Comparison of ENCODE assay signal across 8 mouse cellular contexts in genomic region chr3:37640162-37640721, GRCm38 (mm10). TPM values are rescaled to one million over a fixed set of nuclear protein-coding genes. Genes with fewer than 3 reads are reported as not detected.
DNase-seq lines count a peak whose midpoint lies in the region; ATAC-seq and TF ChIP-seq lines count a peak whose summit lies in the region.

No protein-coding gene starts in this region.

- H3K9ac ChIP-seq in intestine, embryonic 16.5 days (ENCODE audit: low read depth, low read length) = peak overlapping the region; percentile 92
- peak overlapping the region; percentile 56 for H3K9ac ChIP-seq in liver, embryonic 14.5 days (replicated peaks)

- no peak for DNase-seq in testis, postnatal 14 days (ENCODE audit: low spot score)
- peak; percentile 59 to 66 for DNase-seq in cerebellum, postnatal 36 days
- DNase-seq in gastrocnemius, postnatal 36 days = peak; percentile 30 to 63
- DNase-seq in liver, embryonic 14.5 days (ENCODE audit: low read depth in 3 of 3, low spot score in 3 of 3) = no peak
- DNase-seq in ovary, postnatal 14 days (ENCODE audit: low spot score) = peak; percentile 21
- DNase-seq in urinary bladder, postnatal 4 days (ENCODE audit: low spot score in 2 of 2) = peak; percentile 43 to 63

- intact Hi-C loops in gastrocnemius, postnatal 36 days (cut with DNase I) = loop anchor here (2.0 to 5.0 kb wide), 4 partner anchors 117 to 313 kb away; no protein-coding TSS in a partner anchor

- peak overlapping the region; percentile 80 for H3K27ac ChIP-seq in testis, adult 2 months (ENCODE audit: control insufficient read depth, insufficient read depth, low read depth, low read length)
- peak overlapping the region; percentile 92 for H3K27ac ChIP-seq in intestine, embryonic 16.5 days (ENCODE audit: low read length)
- H3K27ac ChIP-seq in liver, embryonic 14.5 days = no peak overlapping the region

- no peak for TF ChIP-seq EP300 in liver, embryonic 14.5 days (IDR thresholded peaks at IDR 0.05; ENCODE audit: low read depth)

- H3K4me2 ChIP-seq in intestine, embryonic 16.5 days (ENCODE audit: low read depth, low read length) = peak overlapping the region; percentile 77
- peak overlapping the region; percentile 80 for H3K4me2 ChIP-seq in liver, embryonic 14.5 days (ENCODE audit: low read depth)

- H3K27me3 ChIP-seq in testis, adult 2 months (ENCODE audit: control insufficient read depth, insufficient read depth, low read length) = no peaks in the 10 kb centered on the region
- H3K27me3 ChIP-seq in intestine, embryonic 16.5 days (replicated peaks; ENCODE audit: control insufficient read depth, insufficient read depth, low read length) = no peaks in the 10 kb centered on the region
- H3K27me3 ChIP-seq in liver, embryonic 14.5 days (ENCODE audit: control insufficient read depth, insufficient read depth, low read length) = peaks cover 12% of the 10 kb centered on the region

- peaks cover 9% of the 10 kb centered on the region for H3K4me1 ChIP-seq in testis, adult 2 months (ENCODE audit: control insufficient read depth, insufficient read depth, low read length)
- H3K4me1 ChIP-seq in intestine, embryonic 16.5 days (ENCODE audit: control insufficient read depth, insufficient read depth, low read length) = peaks cover 20% of the 10 kb centered on the region
- peaks cover 0 to 5% of the 10 kb centered on the region in 2 experiments; a peak in 1 of 4 replicates for H3K4me1 ChIP-seq in liver, embryonic 14.5 days (replicated peaks; ENCODE audit: control insufficient read depth in 2 of 2, insufficient read depth in 2 of 2, low read length in 1 of 2)

- no peaks in the 10 kb centered on the region for H3K9me3 ChIP-seq in intestine, embryonic 16.5 days (ENCODE audit: control insufficient read depth, low read length)
- H3K9me3 ChIP-seq in liver, embryonic 14.5 days (ENCODE audit: control insufficient read depth, low read length) = no peaks in the 10 kb centered on the region

- WGBS in intestine, embryonic 16.5 days = under 1% methylated on average over 69 of the region's 86 CpGs
- under 1% methylated on average over 84 of the region's 86 CpGs for WGBS in liver, embryonic 14.5 days (ENCODE audit: insufficient replicate concordance)

- H3K36me3 ChIP-seq in testis, adult 2 months (ENCODE audit: control insufficient read depth, insufficient read depth, low read length) = no peaks in the 10 kb centered on the region
- H3K36me3 ChIP-seq in intestine, embryonic 16.5 days (ENCODE audit: control insufficient read depth, insufficient read depth, low read length) = peaks cover 9% of the 10 kb centered on the region; the same call in 1 of the 2 replicates
- H3K36me3 ChIP-seq in liver, embryonic 14.5 days (replicated peaks; ENCODE audit: control insufficient read depth, insufficient read depth, low read depth) = peaks cover 7% of the 10 kb centered on the region

- no peak for TF ChIP-seq POLR2A in testis, adult 2 months (IDR thresholded peaks at IDR 0.05; ENCODE audit: control insufficient read depth, low read depth, low read length)

- peak overlapping the region; percentile 92 for H3K4me3 ChIP-seq in testis, adult 2 months (ENCODE audit: control insufficient read depth, low read depth, low read length)
- H3K4me3 ChIP-seq in intestine, embryonic 16.5 days (ENCODE audit: low read length) = peak overlapping the region; percentile 94
- peak overlapping the region; percentile 62 to 74 for H3K4me3 ChIP-seq in liver, embryonic 14.5 days (ENCODE audit: insufficient read depth in 1 of 2, low read depth in 2 of 2, low read length in 2 of 2)

- TF ChIP-seq CTCF in testis, adult 2 months (IDR thresholded peaks at IDR 0.05; ENCODE audit: control insufficient read depth, insufficient read depth, insufficient replicate concordance, low read depth, low read length) = no peak
- no peak for TF ChIP-seq CTCF in liver, embryonic 14.5 days (IDR thresholded peaks at IDR 0.05; ENCODE audit: low read depth)

- ATAC-seq in intestine, embryonic 16.5 days = peak; percentile 69
- peak; percentile 54 for ATAC-seq in liver, embryonic 14.5 days (ENCODE audit: insufficient read depth)

RNA-seq across cellular contexts. Expression of gene Spry1, which starts 0.5 kb away (rescaled TPM):
- 4.3 and 4.6 TPM in 2 replicates for polyA plus RNA-seq in testis, adult 2 months (2012; rRNA removed)
- total RNA-seq in gastrocnemius, postnatal 36 days (2021) = 10 to 100 TPM; 17.2 to 20.1 TPM
- polyA plus RNA-seq in intestine, embryonic 16.5 days (2015; fragmentation: Nextera tagmentation; extraction: Ambion mirVana) = 11.3 and 13.4 TPM in 2 replicates
- 3.4 and 4.0 TPM in 2 replicates for polyA plus RNA-seq in liver, embryonic 14.5 days (2012; rRNA removed)
- polyA plus RNA-seq in liver, embryonic 14.5 days (2014; fragmentation: Nextera tagmentation; extraction: Ambion mirVana) = 2.1 and 2.4 TPM in 2 replicates

Comparison
In these comparisons a context has a peak if more than half of its experiments do, and no peak if none do; other contexts are left out.
1. DNase-seq: peak in cerebellum, postnatal 36 days (2 of 2), gastrocnemius, postnatal 36 days (2 of 2), ovary, postnatal 14 days (single experiment) and urinary bladder, postnatal 4 days (2 of 2); none in testis, postnatal 14 days (single experiment) and liver, embryonic 14.5 days (0 of 3).
2. Peak in every context shown above with its lines, with median percentiles within 50 percentile points of each other: H3K4me3 ChIP-seq.